Mouse (Mus musculus): ENCODE data around the gene Oas1h. TPM values are rescaled to one million over a fixed set of nuclear protein-coding genes. Genes with fewer than 3 reads are reported as not detected.
"Not testable (repeated sequence)": the region's sequence is repeated elsewhere in the genome, so short reads cannot be mapped to it uniquely, and the experiment has no call there.

Oas1h gene
- polyA plus RNA-seq, 1 experiment from 2014 or later, result not detected

DNA sequence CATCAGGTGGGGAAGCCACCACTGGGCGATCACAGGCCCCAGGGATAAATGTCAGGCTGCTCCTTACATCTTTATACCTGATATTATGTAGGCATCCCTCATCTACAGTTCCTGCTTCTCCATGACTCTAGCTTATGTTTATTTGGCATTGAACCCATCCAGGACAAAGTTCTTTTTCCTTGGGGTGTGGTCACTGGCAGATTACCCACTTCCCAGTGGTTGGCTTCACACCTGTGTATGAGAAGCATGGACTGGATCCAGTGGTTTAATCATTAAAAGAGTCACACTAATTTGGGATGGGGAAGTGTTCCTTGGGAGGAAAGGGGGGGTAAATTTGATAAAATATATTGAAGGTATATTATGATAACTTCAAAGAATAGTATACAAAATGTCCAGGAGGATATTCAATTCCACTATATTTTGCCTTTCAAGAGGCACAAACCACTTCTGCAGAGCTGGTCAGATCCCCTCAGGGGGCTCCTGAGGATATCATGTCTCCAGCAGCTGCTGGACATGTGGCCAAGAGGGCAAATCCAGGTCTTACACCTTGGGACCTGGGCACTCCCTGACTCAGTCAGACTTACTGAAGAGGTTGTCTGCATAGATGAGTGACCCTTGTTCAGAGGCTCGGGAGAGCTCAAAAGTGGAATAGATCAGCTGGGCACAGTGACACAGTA is 30.5 kb downstream of the Oas1h start:
- H3K9ac ChIP-seq (ENCODE audit: low read depth, low read length); H3K4me3 ChIP-seq (ENCODE audit: low read depth, low read length); H3K36me3 ChIP-seq (ENCODE audit: control insufficient read depth, insufficient read depth); H3K27me3 ChIP-seq (ENCODE audit: control insufficient read depth, insufficient read depth, low read depth, low read length); H3K27ac ChIP-seq (ENCODE audit: low read length); H3K9me3 ChIP-seq (replicated peaks; ENCODE audit: control insufficient read depth, low read length); H3K4me2 ChIP-seq (ENCODE audit: low read depth, low read length); H3K4me1 ChIP-seq (ENCODE audit: control insufficient read depth, low read depth, low read length); ATAC-seq (ENCODE audit: low read depth): not testable (repeated sequence)
- WGBS (ENCODE audit: insufficient replicate concordance), result 50% methylated on average over 2 of the region's 2 CpGs

DNA sequence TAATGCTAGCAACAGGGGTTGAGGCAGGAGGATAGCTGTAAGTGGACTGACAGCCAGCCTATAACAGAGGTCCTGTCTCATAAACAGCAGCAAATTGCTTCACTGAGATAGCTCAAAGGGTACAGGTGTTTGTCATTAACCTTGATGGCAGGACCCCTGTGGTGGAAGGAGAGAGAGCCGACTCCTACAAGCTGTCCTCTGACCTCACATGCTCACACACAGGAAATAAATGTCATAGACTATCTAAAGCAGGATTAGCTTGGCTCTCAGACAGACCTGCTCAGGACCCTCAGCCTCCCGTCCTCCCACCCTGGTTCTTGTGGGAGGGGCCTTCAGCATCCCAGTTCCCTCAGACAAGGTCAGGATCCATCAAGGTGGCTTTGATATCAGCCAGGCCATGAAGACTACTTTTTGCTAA is 31.0 kb downstream of the Oas1h start:
- WGBS (ENCODE audit: insufficient replicate concordance), result 47% methylated on average over 2 of the region's 2 CpGs
- no peak overlapping the region for H3K4me3 ChIP-seq (ENCODE audit: low read depth, low read length)

DNA sequence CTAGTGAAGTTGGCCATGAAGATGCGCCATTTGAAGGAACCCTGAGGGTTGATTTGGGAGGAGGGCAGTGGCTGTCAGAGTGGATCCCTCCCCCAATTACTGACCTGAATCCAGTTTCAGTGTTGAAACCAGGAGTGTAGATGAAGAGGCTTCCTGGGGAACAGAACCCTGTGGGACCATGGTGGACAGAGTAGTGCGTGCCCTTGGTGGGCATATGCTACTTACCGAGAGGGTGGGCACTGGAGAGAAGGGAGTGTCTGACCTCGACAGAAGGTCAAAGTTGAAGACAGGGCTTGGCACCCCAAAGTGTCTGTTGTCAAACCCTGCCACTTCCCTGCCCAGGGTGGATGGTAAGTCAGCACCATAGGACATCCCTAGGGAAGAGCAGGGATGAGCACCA is 32.6 kb downstream of the Oas1h start:
- H3K9ac ChIP-seq (ENCODE audit: low read depth, low read length); H3K4me1 ChIP-seq (ENCODE audit: control insufficient read depth, low read depth, low read length); H3K9me3 ChIP-seq (replicated peaks; ENCODE audit: control insufficient read depth, low read length); H3K36me3 ChIP-seq (ENCODE audit: control insufficient read depth, insufficient read depth); H3K4me3 ChIP-seq (ENCODE audit: low read depth, low read length); H3K27ac ChIP-seq (ENCODE audit: low read length); ATAC-seq (ENCODE audit: low read depth); H3K4me2 ChIP-seq (ENCODE audit: low read depth, low read length); H3K27me3 ChIP-seq (ENCODE audit: control insufficient read depth, insufficient read depth, low read depth, low read length): not testable (repeated sequence)
- 66% methylated on average over 4 of the region's 4 CpGs for WGBS (ENCODE audit: insufficient replicate concordance)

More for the DNA sequence above, 31.0 kb downstream of the Oas1h start:
- ATAC-seq (ENCODE audit: low read depth), result no peak
- Histone ChIP-seq H3K4me1 (ENCODE audit: control insufficient read depth, low read depth, low read length) (no peaks in the 10 kb centered on the region), H3K9ac (ENCODE audit: low read depth, low read length) (no peak overlapping the region), H3K36me3 (ENCODE audit: control insufficient read depth, insufficient read depth) (no peaks in the 10 kb centered on the region), H3K9me3 (replicated peaks; ENCODE audit: control insufficient read depth, low read length) (no peaks in the 10 kb centered on the region), H3K27me3 (ENCODE audit: control insufficient read depth, insufficient read depth, low read depth, low read length) (no peaks in the 10 kb centered on the region), H3K27ac (ENCODE audit: low read length) (no peak overlapping the region), H3K4me2 (ENCODE audit: low read depth, low read length) (no peak overlapping the region)

DNA sequence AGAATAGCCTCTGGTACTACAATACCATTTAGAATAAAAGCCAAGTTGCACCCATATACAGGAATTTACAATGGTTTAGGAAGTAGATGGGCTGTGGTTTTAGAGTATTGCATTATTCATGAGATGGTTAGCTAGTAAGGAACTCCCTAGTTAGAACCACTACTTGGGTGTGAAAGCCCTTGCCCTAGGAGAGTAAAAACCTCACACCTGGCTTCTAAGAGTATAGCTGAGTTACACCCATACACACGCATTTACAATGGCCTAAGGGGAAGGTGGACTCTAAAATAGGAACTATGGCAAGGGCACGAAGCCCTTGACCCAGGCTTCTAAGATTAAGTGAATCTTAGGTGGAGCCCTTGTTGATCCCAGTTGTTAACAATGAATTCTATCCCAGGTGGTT is 33.5 kb downstream of the Oas1h start:
- H3K4me2 ChIP-seq (ENCODE audit: low read depth, low read length); H3K4me3 ChIP-seq (ENCODE audit: low read depth, low read length); H3K27me3 ChIP-seq (ENCODE audit: control insufficient read depth, insufficient read depth, low read depth, low read length); H3K4me1 ChIP-seq (ENCODE audit: control insufficient read depth, low read depth, low read length); ATAC-seq (ENCODE audit: low read depth); H3K36me3 ChIP-seq (ENCODE audit: control insufficient read depth, insufficient read depth); H3K9me3 ChIP-seq (replicated peaks; ENCODE audit: control insufficient read depth, low read length); H3K27ac ChIP-seq (ENCODE audit: low read length); H3K9ac ChIP-seq (ENCODE audit: low read depth, low read length): not testable (repeated sequence)
- whole genome bisulfite sequencing (ENCODE audit: insufficient replicate concordance), result 59% methylated on average over 2 of the region's 2 CpGs

DNA sequence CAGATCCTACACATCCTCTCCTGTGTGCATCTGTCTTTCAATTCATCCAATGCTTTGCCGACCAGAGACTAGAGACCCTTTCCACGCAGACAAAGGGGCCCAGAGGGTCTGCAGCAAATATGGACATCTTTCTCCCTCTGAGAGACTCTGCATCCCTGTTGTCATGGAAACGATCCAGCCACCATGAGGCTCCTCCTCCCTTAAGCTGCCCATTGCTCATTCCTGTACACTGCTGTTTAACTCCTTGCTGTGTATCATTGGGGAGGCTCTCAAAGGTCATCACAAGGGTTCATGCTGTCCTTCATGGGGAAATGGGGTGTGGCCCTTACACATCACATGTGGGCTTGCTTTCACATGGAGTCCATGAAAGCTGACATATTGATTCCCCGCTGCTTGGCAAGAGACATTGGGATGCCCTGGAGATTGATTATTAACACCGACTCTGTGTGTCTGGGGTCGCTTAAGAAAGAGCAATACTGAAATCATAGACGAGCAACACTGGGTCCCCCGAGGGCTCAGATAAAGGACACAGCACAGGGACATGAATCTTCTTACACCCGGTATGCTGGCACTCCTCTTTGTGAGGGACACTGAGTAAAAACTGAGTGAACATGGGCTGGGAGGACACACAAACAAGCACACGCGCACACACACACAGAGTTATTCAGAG is 34.1 kb downstream of the Oas1h start:
- no peaks in the 10 kb centered on the region for H3K27me3 ChIP-seq (ENCODE audit: control insufficient read depth, insufficient read depth, low read depth, low read length)
- no peak overlapping the region for H3K4me3 ChIP-seq (ENCODE audit: low read depth, low read length)
- H3K27ac ChIP-seq (ENCODE audit: low read length), result no peak overlapping the region
- no peaks in the 10 kb centered on the region for H3K4me1 ChIP-seq (ENCODE audit: control insufficient read depth, low read depth, low read length)
- ATAC-seq (ENCODE audit: low read depth), result no peak
- no peak overlapping the region for H3K4me2 ChIP-seq (ENCODE audit: low read depth, low read length)
- H3K9me3 ChIP-seq (replicated peaks; ENCODE audit: control insufficient read depth, low read length), result no peaks in the 10 kb centered on the region
- 67% methylated on average over 11 of the region's 11 CpGs for WGBS (ENCODE audit: insufficient replicate concordance)
- no peaks in the 10 kb centered on the region for H3K36me3 ChIP-seq (ENCODE audit: control insufficient read depth, insufficient read depth)
- H3K9ac ChIP-seq (ENCODE audit: low read depth, low read length), result no peak overlapping the region

DNA sequence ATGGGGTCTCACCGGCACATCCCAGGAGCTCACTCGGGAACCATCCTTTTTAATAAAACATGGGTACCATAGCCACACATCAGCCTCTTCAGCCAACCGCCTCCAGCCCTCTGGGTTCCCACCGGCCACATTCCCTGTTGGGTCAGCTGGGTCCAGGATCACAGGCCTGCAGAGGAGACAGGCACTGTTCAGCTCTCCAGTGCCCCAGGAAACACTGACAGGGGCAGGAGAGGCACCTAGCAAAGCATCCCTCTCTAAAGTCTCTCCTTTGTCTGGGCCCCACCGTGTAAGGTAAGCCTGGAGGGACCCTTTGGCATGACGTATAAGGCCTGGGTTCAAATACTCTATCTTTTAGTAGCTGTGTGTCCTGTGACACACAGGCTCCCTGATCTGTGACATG is 37.1 kb downstream of the Oas1h start:
- H3K27ac ChIP-seq (ENCODE audit: low read length), result no peak overlapping the region
- H3K4me3 ChIP-seq (ENCODE audit: low read depth, low read length), result no peak overlapping the region
- no peaks in the 10 kb centered on the region for H3K4me1 ChIP-seq (ENCODE audit: control insufficient read depth, low read depth, low read length)
- no peak overlapping the region for H3K9ac ChIP-seq (ENCODE audit: low read depth, low read length)
- H3K36me3 ChIP-seq (ENCODE audit: control insufficient read depth, insufficient read depth), result no peaks in the 10 kb centered on the region
- no peaks in the 10 kb centered on the region for H3K9me3 ChIP-seq (replicated peaks; ENCODE audit: control insufficient read depth, low read length)
- WGBS (ENCODE audit: insufficient replicate concordance), result 65% methylated on average over 6 of the region's 6 CpGs
- H3K27me3 ChIP-seq (ENCODE audit: control insufficient read depth, insufficient read depth, low read depth, low read length), result no peaks in the 10 kb centered on the region
- H3K4me2 ChIP-seq (ENCODE audit: low read depth, low read length), result no peak overlapping the region
- ATAC-seq (ENCODE audit: low read depth), result no peak

DNA sequence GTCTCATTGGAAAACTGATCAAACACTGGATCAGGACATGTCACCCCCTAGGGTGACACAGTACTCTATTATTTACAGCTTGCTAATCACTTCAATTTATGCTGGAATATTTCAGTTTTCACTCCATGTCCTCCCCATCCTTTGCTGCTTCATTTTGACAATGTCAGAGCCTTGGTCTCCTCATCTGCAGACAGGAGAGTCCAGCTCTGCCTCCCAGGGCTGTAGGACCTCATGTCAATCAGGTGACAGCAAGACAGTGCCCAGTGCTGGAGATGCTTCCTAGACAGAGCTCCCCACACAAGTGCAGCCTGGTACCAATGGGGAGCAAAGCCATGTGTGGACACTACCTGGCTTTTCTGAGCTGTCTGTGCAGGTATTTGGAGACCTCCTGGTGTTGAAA is 37.5 kb downstream of the Oas1h start:
- H3K9me3 ChIP-seq (replicated peaks; ENCODE audit: control insufficient read depth, low read length), result no peaks in the 10 kb centered on the region
- H3K4me2 ChIP-seq (ENCODE audit: low read depth, low read length), result no peak overlapping the region
- H3K9ac ChIP-seq (ENCODE audit: low read depth, low read length), result no peak overlapping the region
- H3K27me3 ChIP-seq (ENCODE audit: control insufficient read depth, insufficient read depth, low read depth, low read length), result no peaks in the 10 kb centered on the region
- H3K36me3 ChIP-seq (ENCODE audit: control insufficient read depth, insufficient read depth), result no peaks in the 10 kb centered on the region
- ATAC-seq (ENCODE audit: low read depth), result no peak
- no peak overlapping the region for H3K4me3 ChIP-seq (ENCODE audit: low read depth, low read length)
- H3K27ac ChIP-seq (ENCODE audit: low read length), result no peak overlapping the region
- H3K4me1 ChIP-seq (ENCODE audit: control insufficient read depth, low read depth, low read length), result no peaks in the 10 kb centered on the region

DNA sequence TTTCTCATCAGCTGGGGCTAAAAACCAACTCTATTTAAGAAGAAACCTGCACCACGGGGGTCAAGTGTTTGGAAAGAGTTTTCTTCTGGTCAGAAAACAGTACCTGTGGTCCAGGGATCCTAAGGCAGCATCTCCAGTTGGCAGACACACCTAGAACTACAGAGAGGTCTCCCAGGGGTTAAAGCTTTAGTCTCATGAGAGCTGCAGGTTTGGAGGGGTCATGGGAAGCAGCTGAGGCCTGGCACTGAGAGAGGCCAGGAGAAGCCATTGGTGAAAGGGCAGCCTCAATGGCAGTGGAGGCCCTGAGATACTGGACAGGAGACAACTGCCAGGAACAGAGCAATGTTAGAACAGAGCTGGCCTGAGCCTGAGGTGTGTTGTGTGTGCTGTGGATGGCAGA is 39.4 kb downstream of the Oas1h start:
- no peak overlapping the region for H3K9ac ChIP-seq (ENCODE audit: low read depth, low read length)
- no peaks in the 10 kb centered on the region for H3K4me1 ChIP-seq (ENCODE audit: control insufficient read depth, low read depth, low read length)
- 23% methylated on average over 1 of the region's 1 CpGs for WGBS (ENCODE audit: insufficient replicate concordance)
- no peak overlapping the region for H3K4me2 ChIP-seq (ENCODE audit: low read depth, low read length)
- H3K4me3 ChIP-seq (ENCODE audit: low read depth, low read length), result no peak overlapping the region
- ATAC-seq (ENCODE audit: low read depth), result no peak
- H3K27me3 ChIP-seq (ENCODE audit: control insufficient read depth, insufficient read depth, low read depth, low read length), result no peaks in the 10 kb centered on the region
- no peaks in the 10 kb centered on the region for H3K9me3 ChIP-seq (replicated peaks; ENCODE audit: control insufficient read depth, low read length)
- H3K36me3 ChIP-seq (ENCODE audit: control insufficient read depth, insufficient read depth), result no peaks in the 10 kb centered on the region
- H3K27ac ChIP-seq (ENCODE audit: low read length), result no peak overlapping the region

DNA sequence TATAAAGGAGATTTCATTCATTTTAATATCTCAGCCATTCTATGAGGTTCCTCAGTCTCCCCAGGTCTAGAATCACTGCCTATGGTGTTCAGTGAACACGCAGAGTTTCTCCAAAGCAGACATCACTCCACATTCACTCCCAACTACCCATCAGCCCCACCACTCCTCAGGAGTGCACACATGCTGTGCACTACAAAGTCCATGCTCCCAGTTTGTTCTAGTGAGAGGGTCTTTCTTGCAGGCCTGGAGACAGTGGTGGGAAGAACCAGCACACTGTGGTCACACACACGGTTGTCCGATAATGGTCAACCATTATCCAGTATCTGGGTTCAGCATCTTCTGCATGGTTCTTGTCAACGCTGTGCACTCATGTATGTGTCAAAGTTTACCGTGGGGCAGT is 40.8 kb downstream of the Oas1h start:
- Histone ChIP-seq H3K4me1 (ENCODE audit: control insufficient read depth, low read depth, low read length) (no peaks in the 10 kb centered on the region), H3K4me3 (ENCODE audit: low read depth, low read length) (no peak overlapping the region), H3K4me2 (ENCODE audit: low read depth, low read length) (no peak overlapping the region), H3K36me3 (ENCODE audit: control insufficient read depth, insufficient read depth) (no peaks in the 10 kb centered on the region), H3K9me3 (replicated peaks; ENCODE audit: control insufficient read depth, low read length) (no peaks in the 10 kb centered on the region), H3K27ac (ENCODE audit: low read length) (no peak overlapping the region), H3K9ac (ENCODE audit: low read depth, low read length) (no peak overlapping the region), H3K27me3 (ENCODE audit: control insufficient read depth, insufficient read depth, low read depth, low read length) (no peaks in the 10 kb centered on the region)
- 73% methylated on average over 5 of the region's 5 CpGs for WGBS (ENCODE audit: insufficient replicate concordance)
- ATAC-seq (ENCODE audit: low read depth), result no peak
